Mouse (Mus musculus) CH12.LX (cell line): ENCODE measurements around the gene Zcchc8. TPM values are rescaled to one million over a fixed set of nuclear protein-coding genes. Genes with fewer than 3 reads are reported as not detected.

Source experiments
- DNase-seq: peaks from one replicate; pipeline ENCODE4 v3.0.0-alpha.2; 2013; ENCODE audit errors: extremely low read depth
- H3K27ac ChIP-seq: 2 replicates; pipeline ENCODE4 v1.5.1; 2012; ENCODE audit warnings: low read depth, mild to moderate bottlenecking, control low read depth, moderate library complexity; ENCODE audit not compliant: insufficient read depth
- H3K27me3 ChIP-seq: replicated peaks from 2 replicates; pipeline ENCODE3; 2012; ENCODE audit warnings: inconsistent platforms
- H3K36me3 ChIP-seq, 2 experiments: replicated peaks in 1 of 2; 2 replicates each; pipeline versions ENCODE3 to v1.6.1; 2012; ENCODE audit warnings: inconsistent platforms in 1 of 2, low read length in 1 of 2, mild to moderate bottlenecking in 1 of 2, mixed read lengths in 1 of 2, moderate library complexity in 1 of 2; ENCODE audit not compliant: control insufficient read depth in 1 of 2, insufficient read depth in 1 of 2
- H3K4me1 ChIP-seq, 2 experiments: 2 replicates each; pipeline ENCODE4 v1.6.1; 2012; ENCODE audit warnings: inconsistent platforms in 1 of 2, moderate library complexity in 1 of 2; ENCODE audit not compliant: insufficient read depth in 2 of 2, control insufficient read depth in 1 of 2
- H3K4me2 ChIP-seq: 2 replicates; pipeline ENCODE4 v1.6.1; 2012; ENCODE audit warnings: low read depth, mild to moderate bottlenecking, control low read depth; ENCODE audit not compliant: poor library complexity, insufficient read depth, severe bottlenecking
- H3K4me3 ChIP-seq, 3 experiments: fragments of 150-350 bp in 1 of 3; sonication (generic) in 1 of 3; replicated peaks in 1 of 3; 2 replicates each; pipeline versions ENCODE3 to v1.5.1; 2011 to 2012; ENCODE audit warnings: low read depth in 2 of 3, low read length in 2 of 3, mild to moderate bottlenecking in 2 of 3, moderate library complexity in 2 of 3, control low read depth in 1 of 3, improper control_type of control experiment in 1 of 3, inconsistent platforms in 1 of 3, mixed read lengths in 1 of 3; ENCODE audit not compliant: poor library complexity in 1 of 3
- H3K79me2 ChIP-seq: replicated peaks from 2 replicates; pipeline ENCODE4 v1.6.1; 2012; ENCODE audit warnings: mild to moderate bottlenecking, moderate library complexity; ENCODE audit not compliant: control insufficient read depth, poor library complexity, insufficient read depth, severe bottlenecking; ENCODE audit errors: extremely low read depth
- H3K9ac ChIP-seq: 2 replicates; pipeline ENCODE4 v1.6.1; 2012; ENCODE audit warnings: low read depth, mild to moderate bottlenecking, control low read depth, moderate library complexity; ENCODE audit not compliant: insufficient read depth
- H3K9me3 ChIP-seq: replicated peaks from 2 replicates; pipeline ENCODE3; 2012; ENCODE audit warnings: low read length, inconsistent platforms, mixed read lengths
- CHD1 ChIP-seq: IDR thresholded peaks from 2 replicates; pipeline ENCODE4 v1.6.1; 2012; ENCODE audit warnings: low read depth, low read length, improper control_type of control experiment, inconsistent platforms
- CHD2 ChIP-seq: IDR thresholded peaks from 2 replicates; pipeline ENCODE4 v1.6.1; 2011; ENCODE audit warnings: low read length, improper control_type of control experiment
- E2F4 ChIP-seq: IDR thresholded peaks from 2 replicates; pipeline ENCODE4 v1.6.1; 2011; ENCODE audit warnings: low read depth, low read length, improper control_type of control experiment; ENCODE audit not compliant: insufficient replicate concordance
- ELF1 ChIP-seq: IDR thresholded peaks from 2 replicates; pipeline ENCODE4 v1.6.1; 2014; ENCODE audit warnings: low read depth, mild to moderate bottlenecking, inconsistent platforms, low read length, improper control_type of control experiment
- EP300 ChIP-seq: IDR thresholded peaks from 2 replicates; pipeline ENCODE4 v1.6.1; 2011; ENCODE audit warnings: low read length, improper control_type of control experiment
- ETS1 ChIP-seq: conservative IDR thresholded peaks from 2 replicates; pipeline ENCODE4 v1.6.1; 2012; ENCODE audit warnings: low read depth, mild to moderate bottlenecking, inconsistent platforms, low read length, improper control_type of control experiment, moderate library complexity
- MAFK ChIP-seq: IDR thresholded peaks from 2 replicates; pipeline ENCODE4 v1.6.1; 2011; ENCODE audit warnings: low read length, improper control_type of control experiment; ENCODE audit not compliant: insufficient replicate concordance
- MAX ChIP-seq: IDR thresholded peaks from 2 replicates; pipeline ENCODE4 v1.6.1; 2011; ENCODE audit warnings: low read length, improper control_type of control experiment
- MAZ ChIP-seq: IDR thresholded peaks from 2 replicates; pipeline ENCODE4 v1.6.1; 2012; ENCODE audit warnings: low read depth, mild to moderate bottlenecking, inconsistent platforms, low read length, improper control_type of control experiment, moderate library complexity
- NELFE ChIP-seq: IDR thresholded peaks from 2 replicates; pipeline ENCODE4 v1.6.1; 2011; ENCODE audit warnings: low read depth, low read length, improper control_type of control experiment
- POLR2A ChIP-seq: IDR thresholded peaks from 2 replicates; pipeline ENCODE4 v1.6.1; 2011; ENCODE audit warnings: low read depth, mild to moderate bottlenecking, improper control_type of control experiment, low read length
- POLR2AphosphoS2 ChIP-seq: IDR thresholded peaks from 2 replicates; pipeline ENCODE4 v1.6.1; 2011; ENCODE audit warnings: low read depth, low read length, improper control_type of control experiment
- RAD21 ChIP-seq: IDR thresholded peaks from 2 replicates; pipeline ENCODE4 v1.6.1; 2011; ENCODE audit warnings: low read depth, mild to moderate bottlenecking, low read length, improper control_type of control experiment, moderate library complexity
- TBP ChIP-seq: conservative IDR thresholded peaks from 2 replicates; pipeline ENCODE4 v1.6.1; 2011; ENCODE audit warnings: low read depth, low read length, improper control_type of control experiment
- TCF12 ChIP-seq: IDR thresholded peaks from 2 replicates; pipeline ENCODE4 v1.6.1; 2014; ENCODE audit warnings: low read depth, mild to moderate bottlenecking, inconsistent platforms, low read length, improper control_type of control experiment
- UBTF ChIP-seq: IDR thresholded peaks from 2 replicates; pipeline ENCODE4 v1.6.1; 2012; ENCODE audit warnings: low read depth, mild to moderate bottlenecking, inconsistent platforms, low read length, improper control_type of control experiment, moderate library complexity
- ZKSCAN1 ChIP-seq: IDR thresholded peaks from 2 replicates; pipeline ENCODE4 v1.6.1; 2012; ENCODE audit warnings: low read depth, inconsistent platforms, low read length, improper control_type of control experiment, borderline replicate concordance
- ZNF384 ChIP-seq: IDR thresholded peaks from 2 replicates; pipeline ENCODE4 v1.6.1; 2012; ENCODE audit warnings: low read depth, low read length, improper control_type of control experiment, inconsistent platforms
- dilution Hi-C: fragments of 300-500 bp; cut with MboI; formaldehyde crosslinking; loops from 2 replicates; pipeline ENCODE4 v1.14.3; 2020; ENCODE audit warnings: low sequenced_read_pairs; ENCODE audit not compliant: extremely low pct_unique_long_range_greater_than_20kb, extremely low pct_ligation_motif_present
- in situ Hi-C: fragments of 300-500 bp; cut with MboI; formaldehyde crosslinking; loops from 3 replicates; pipeline ENCODE4 v1.14.3; 2019; ENCODE audit warnings: low sequenced_read_pairs, low pct_ligation_motif_present, low pct_unique_long_range_greater_than_20kb, mixed read lengths
- polyA plus RNA-seq: library from polyadenylated mRNA; unstranded; fragments of >175 nt; gene quantifications from 2 replicates; pipeline ENCODE4 v1.2.1, GENCODE M21; 2012; ENCODE audit warnings: low read depth; ENCODE audit not compliant: insufficient read length
- total RNA-seq, 2 experiments: library from RNA; depleted of rRNA; stranded (reverse); fragments of 300-350 nt in 1 of 2; fragments of >200 nt in 1 of 2; gene quantifications; 2 replicates each; pipeline ENCODE4 v1.2.3; 2012 to 2014

The Zcchc8 gene
- total and polyA plus RNA-seq, 3 experiments = 15.2 to 77.2 (median 24.4) TPM

GRCm38 (mm10) chr5:123684221-123685144 lies 36.4 kb downstream of the Zcchc8 start, which contains the start of gene Clip1:
Clip1 (minus strand) TSS chr5:123684618.
- Histone ChIP-seq H3K27ac (peak within 1 kb of the TSS; percentile 62), H3K27me3 (peaks cover 8% of the 10 kb centered on the region), H3K36me3 (no peaks in the 10 kb centered on the region), H3K79me2 (peaks cover 11% of the 10 kb centered on the region), H3K4me2 (peak within 1 kb of the TSS; percentile 89), H3K4me1 (peaks cover 2 to 30% of the 10 kb centered on the region in 2 experiments; a peak in 2 of 4 replicates), H3K4me3 (peak within 1 kb of the TSS; percentile 56 to 95 (median 86)), H3K9me3 (no peaks in the 10 kb centered on the region), H3K9ac (peak within 1 kb of the TSS; percentile 87)
- in situ Hi-C loops = no loop called here
- DNase-seq = no peak
- dilution Hi-C loops = no loop called here
- TF ChIP-seq MAFK (no peak), CHD2 (0 out of 2 replicates have a peak, but pooled peaks have one; percentile 15), NELFE (0 out of 2 replicates have a peak, but pooled peaks have one; percentile 27), POLR2AphosphoS2 (no peak), MAZ (no peak), TCF12 (peak; percentile 32; the same call in 1 of the 2 replicates), RAD21 (no peak), E2F4 (no peak), POLR2A (peak; percentile 57; the same call in 1 of the 2 replicates), UBTF (peak; percentile 38; the same call in 1 of the 2 replicates), ZNF384 (0 out of 2 replicates have a peak, but pooled peaks have one; percentile 5), ELF1 (no peak), EP300 (no peak)

DNA sequence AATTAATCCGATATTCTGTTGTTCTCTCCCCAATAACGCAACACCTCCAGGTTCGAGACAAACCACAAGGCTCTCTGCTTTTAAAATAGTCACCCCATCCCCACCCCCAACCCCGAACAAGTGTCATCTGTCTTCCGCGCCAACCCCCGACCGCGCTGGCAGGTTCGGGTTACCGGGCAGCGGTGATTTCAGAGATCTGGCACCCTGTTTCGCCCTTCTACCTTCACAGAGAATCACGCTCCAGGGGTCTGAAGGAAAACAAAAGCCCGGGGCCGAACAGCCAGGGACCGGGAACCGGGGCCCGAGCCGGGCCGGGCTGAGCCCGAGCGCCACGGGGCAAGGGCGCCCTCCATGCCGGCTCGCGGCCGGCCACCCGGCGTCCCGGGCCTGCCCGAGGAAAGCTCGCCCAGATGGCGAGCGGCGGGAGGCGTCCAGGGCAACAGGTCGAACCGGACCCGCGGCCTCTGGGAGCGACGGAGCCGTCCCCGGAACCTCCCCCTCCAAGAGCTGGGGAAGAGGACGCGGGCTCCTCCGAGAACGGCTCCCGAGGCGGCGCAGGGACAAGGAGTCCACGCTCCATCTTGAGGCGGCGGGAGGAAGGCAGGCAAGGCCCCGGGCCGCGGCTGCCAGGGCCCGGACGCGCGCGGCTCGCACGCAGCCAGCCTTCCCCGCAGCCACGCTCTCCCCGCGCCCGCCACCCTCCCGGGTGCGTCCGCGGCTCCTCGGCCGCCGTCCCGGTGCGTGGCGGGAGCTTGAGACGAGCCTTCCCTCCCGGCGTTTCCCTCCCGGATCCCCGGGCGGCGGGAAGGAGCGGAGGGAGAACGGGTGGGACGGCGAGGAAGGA lies 37.3 kb downstream of the Zcchc8 start:
- Histone ChIP-seq H3K27ac (peak overlapping the region; percentile 62), H3K79me2 (peaks cover 16% of the 10 kb centered on the region), H3K36me3 (no peaks in the 10 kb centered on the region), H3K4me3 (peak overlapping the region; percentile 56 to 95 (median 86)), H3K27me3 (peaks cover 8% of the 10 kb centered on the region), H3K9me3 (no peaks in the 10 kb centered on the region), H3K4me1 (peaks cover 7 to 36% of the 10 kb centered on the region in 2 experiments; a peak in 2 of 4 replicates), H3K9ac (peak overlapping the region; percentile 87), H3K4me2 (peak overlapping the region; percentile 89; the same call in 1 of the 2 replicates)
- dilution Hi-C loops (no loop called here), in situ Hi-C loops (no loop called here)
- DNase-seq = peak; percentile 61
- TF ChIP-seq CHD1 (no peak; the same call in 1 of the 2 replicates), TCF12 (peak; percentile 48), POLR2A (peak; percentile 37), RAD21 (no peak), ZKSCAN1 (no peak), TBP (peak; percentile 47; the same call in 1 of the 2 replicates), MAX (no peak), CHD2 (peak; percentile 74; the same call in 1 of the 2 replicates), UBTF (peak; percentile 98), NELFE (peak; percentile 39; the same call in 1 of the 2 replicates), ETS1 (0 out of 2 replicates have a peak, but pooled peaks have one; percentile 8)
